In genomic region chr15:12415536-12416200, GRCm38 (mm10) we compare ENCODE assay signal across 21 mouse cellular contexts.
DNase-seq lines count a peak whose midpoint lies in the region; ATAC-seq and TF ChIP-seq lines count a peak whose summit lies in the region.
"Had no signal": no experiment of that assay in that cellular context is flagged by ENCODE, and none has a peak within 500 bp of the region (broad histone marks: within the 10 kb centered on the region; RNA-seq: fewer than 3 reads in every experiment).

No protein-coding gene starts in this region.

- no peak overlapping the region for H3K4me3 ChIP-seq in kidney, embryonic 16.5 days (ENCODE audit: low read length)
- H3K4me3 ChIP-seq in embryonic facial prominence, embryonic 15.5 days (replicated peaks) = no peak overlapping the region
- no peak overlapping the region for H3K4me3 ChIP-seq in intestine, postnatal 0 days (ENCODE audit: low read depth, low read length)
- H3K4me3 ChIP-seq: forebrain, embryonic 12.5 days; layer of hippocampus, adult 2 months; liver, embryonic 15.5 days; midbrain, embryonic 10.5 days had no signal

- H3K4me1 ChIP-seq in kidney, embryonic 16.5 days (ENCODE audit: insufficient read depth, low read length) = peaks cover 5% of the 10 kb centered on the region
- no peaks in the 10 kb centered on the region for H3K4me1 ChIP-seq in embryonic facial prominence, embryonic 15.5 days
- H3K4me1 ChIP-seq in intestine, postnatal 0 days (replicated peaks; ENCODE audit: control insufficient read depth, insufficient read depth, low read length) = 0 out of 2 replicates have a peak, but pooled peaks cover 4% of the 10 kb centered on the region
- H3K4me1 ChIP-seq: forebrain, embryonic 12.5 days; liver, embryonic 15.5 days; midbrain, embryonic 10.5 days had no signal

- H3K27me3 ChIP-seq in kidney, embryonic 16.5 days (ENCODE audit: insufficient read depth, low read length) = no peaks in the 10 kb centered on the region
- H3K27me3 ChIP-seq in embryonic facial prominence, embryonic 15.5 days = no peaks in the 10 kb centered on the region
- H3K27me3 ChIP-seq in intestine, postnatal 0 days (replicated peaks; ENCODE audit: control insufficient read depth, insufficient read depth, low read length) = no peaks in the 10 kb centered on the region
- H3K27me3 ChIP-seq: forebrain, embryonic 12.5 days; liver, embryonic 15.5 days had no signal

- no peak for TF ChIP-seq CTCF in intestine, postnatal 0 days (IDR thresholded peaks at IDR 0.05; ENCODE audit: low read depth)

- H3K4me2 ChIP-seq in kidney, embryonic 16.5 days (replicated peaks; ENCODE audit: low read depth, low read length) = no peak overlapping the region
- no peak overlapping the region for H3K4me2 ChIP-seq in embryonic facial prominence, embryonic 15.5 days (replicated peaks)
- no peak overlapping the region for H3K4me2 ChIP-seq in intestine, postnatal 0 days (replicated peaks; ENCODE audit: low read depth)
- H3K4me2 ChIP-seq: forebrain, embryonic 12.5 days; hindbrain, embryonic 14.5 days; liver, embryonic 15.5 days had no signal

- H3K36me3 ChIP-seq in kidney, embryonic 16.5 days (ENCODE audit: insufficient read depth, low read length) = 0 out of 2 replicates have a peak, but pooled peaks cover 3% of the 10 kb centered on the region
- H3K36me3 ChIP-seq in embryonic facial prominence, embryonic 15.5 days = no peaks in the 10 kb centered on the region; the same call in 1 of the 2 replicates
- peaks cover 4% of the 10 kb centered on the region; the same call in 1 of the 2 replicates for H3K36me3 ChIP-seq in intestine, postnatal 0 days (ENCODE audit: control insufficient read depth, insufficient read depth)
- H3K36me3 ChIP-seq: forebrain, embryonic 12.5 days; liver, embryonic 15.5 days; midbrain, embryonic 10.5 days had no signal

- ATAC-seq in kidney, embryonic 16.5 days (ENCODE audit: low FRiP score, low TSS enrichment) = no peak
- ATAC-seq in embryonic facial prominence, embryonic 15.5 days (ENCODE audit: insufficient number of reproducible peaks, low FRiP score, low TSS enrichment, low read depth) = no peak
- ATAC-seq in intestine, postnatal 0 days = no peak

- peak; percentile 96 for DNase-seq in heart, adult 11 months
- no peak for DNase-seq in heart, adult 8-10 months (ENCODE audit: low spot score)
- no peak for DNase-seq in kidney, postnatal 4 days
- DNase-seq in cerebellum, postnatal 36 days = no peak
- DNase-seq: adrenal gland, postnatal 25 days; B cell, adult 2 months; cerebellum, adult 18-20 months; cerebellum, postnatal 25 days; kidney, postnatal 10 days; layer of hippocampus, postnatal 36 days; spleen, adult 18-20 months; thymus, adult 18-20 months had no signal

- WGBS in kidney, embryonic 16.5 days = 89% methylated on average over 16 of the region's 16 CpGs
- 81% methylated on average over 16 of the region's 16 CpGs for WGBS in embryonic facial prominence, embryonic 15.5 days
- WGBS in intestine, postnatal 0 days = 78% methylated on average over 16 of the region's 16 CpGs

- 0 out of 2 replicates have a peak overlapping the region, but pooled peaks have one; percentile 18 for H3K27ac ChIP-seq in kidney, embryonic 16.5 days (ENCODE audit: low read length)
- peak overlapping the region; percentile 17; the same call in 1 of the 2 replicates for H3K27ac ChIP-seq in embryonic facial prominence, embryonic 15.5 days (replicated peaks)
- 0 out of 2 replicates have a peak overlapping the region, but pooled peaks have one; percentile 55 for H3K27ac ChIP-seq in intestine, postnatal 0 days (ENCODE audit: low read depth, low read length)
- H3K27ac ChIP-seq: forebrain, embryonic 12.5 days; hindbrain, embryonic 14.5 days; layer of hippocampus, adult 2 months; liver, embryonic 15.5 days; macrophage; midbrain, embryonic 10.5 days had no signal

- no peaks in the 10 kb centered on the region for H3K9me3 ChIP-seq in kidney, embryonic 16.5 days (ENCODE audit: low read length)
- no peaks in the 10 kb centered on the region for H3K9me3 ChIP-seq in embryonic facial prominence, embryonic 15.5 days (replicated peaks)
- H3K9me3 ChIP-seq in intestine, postnatal 0 days (ENCODE audit: control insufficient read depth) = no peaks in the 10 kb centered on the region
- H3K9me3 ChIP-seq: forebrain, embryonic 12.5 days; liver, embryonic 15.5 days; midbrain, embryonic 10.5 days had no signal

- no peak overlapping the region for H3K9ac ChIP-seq in kidney, embryonic 16.5 days (replicated peaks; ENCODE audit: low read length)
- no peak overlapping the region for H3K9ac ChIP-seq in embryonic facial prominence, embryonic 15.5 days
- no peak overlapping the region; the same call in 1 of the 2 replicates for H3K9ac ChIP-seq in intestine, postnatal 0 days (ENCODE audit: low read depth, low read length)
- H3K9ac ChIP-seq: forebrain, embryonic 12.5 days; hindbrain, embryonic 14.5 days; liver, embryonic 15.5 days had no signal
